Mouse (Mus musculus): ENCODE results near the gene Socs7. TPM values are rescaled to one million over a fixed set of nuclear protein-coding genes. Genes with fewer than 3 reads are reported as not detected.

Socs7 gene
- polyA plus RNA-seq, 1 experiment from 2014 or later: 2.1 TPM

DNA sequence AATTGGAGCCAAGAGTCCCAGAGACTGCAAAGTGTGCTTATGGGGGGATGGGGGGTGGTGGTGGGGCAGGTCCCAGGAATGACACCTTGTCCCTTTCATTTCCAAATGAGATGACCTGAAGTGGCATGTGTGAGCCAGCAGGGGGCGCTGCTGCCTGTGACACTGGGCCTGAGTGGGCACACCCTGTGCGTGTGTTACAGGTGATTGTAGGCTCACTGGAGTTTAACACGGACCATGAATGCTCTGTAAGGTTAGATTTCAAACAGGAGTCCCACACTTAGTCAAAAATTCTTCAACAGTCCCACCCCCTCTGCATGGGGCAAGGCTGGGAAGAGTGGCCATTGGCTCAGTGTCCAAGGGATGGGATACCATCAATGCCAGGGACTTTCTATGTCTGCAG lies 69.7 kb downstream of the Socs7 start:
- Histone ChIP-seq H3K9ac (ENCODE audit: low read depth, low read length) (no peak overlapping the region), H3K9me3 (ENCODE audit: control insufficient read depth, low read length) (no peaks in the 10 kb centered on the region), H3K4me1 (ENCODE audit: control insufficient read depth, insufficient read depth, low read length) (peaks cover 33% of the 10 kb centered on the region), H3K36me3 (ENCODE audit: control insufficient read depth, insufficient read depth, low read length) (no peaks in the 10 kb centered on the region), H3K27me3 (replicated peaks; ENCODE audit: control insufficient read depth, insufficient read depth, low read length) (no peaks in the 10 kb centered on the region), H3K27ac (ENCODE audit: low read length) (no peak overlapping the region), H3K4me2 (ENCODE audit: low read depth, low read length) (no peak overlapping the region), H3K4me3 (ENCODE audit: low read length) (no peak overlapping the region)
- 11% methylated on average over 3 of the region's 3 CpGs for WGBS
- ATAC-seq: no peak

DNA sequence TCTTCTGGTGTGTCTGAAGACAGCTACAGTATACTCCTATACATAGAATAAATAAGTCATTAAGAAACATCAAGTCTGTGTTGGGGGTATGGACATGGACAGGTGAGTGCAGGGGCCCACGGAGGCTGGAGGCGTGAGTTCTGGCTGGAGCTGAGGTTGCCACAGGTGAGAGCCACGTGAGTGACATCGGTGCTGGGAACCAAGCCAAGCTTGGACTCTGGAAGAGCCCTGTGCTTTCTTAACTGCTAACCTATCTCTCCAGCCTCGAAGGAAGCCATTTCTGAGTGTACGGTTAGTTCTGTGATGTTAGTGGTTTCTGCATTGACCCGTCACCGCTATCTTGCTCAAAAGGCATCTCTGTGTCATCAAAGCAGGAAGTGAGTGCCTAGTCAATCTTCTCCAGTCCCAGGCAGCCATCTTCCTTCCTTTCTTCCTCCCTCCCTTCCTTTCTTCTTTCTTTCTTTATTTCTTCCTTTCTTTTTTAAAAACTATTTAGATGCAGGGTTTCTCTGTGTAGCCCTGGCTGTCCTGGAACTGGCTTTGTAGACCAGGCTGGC lies 70.7 kb downstream of the Socs7 start:
- no peak for ATAC-seq
- H3K36me3 ChIP-seq (ENCODE audit: control insufficient read depth, insufficient read depth, low read length): no peaks in the 10 kb centered on the region
- H3K9me3 ChIP-seq (ENCODE audit: control insufficient read depth, low read length): no peaks in the 10 kb centered on the region
- H3K4me1 ChIP-seq (ENCODE audit: control insufficient read depth, insufficient read depth, low read length): peaks cover 37% of the 10 kb centered on the region
- no peak overlapping the region for H3K9ac ChIP-seq (ENCODE audit: low read depth, low read length)
- H3K27me3 ChIP-seq (replicated peaks; ENCODE audit: control insufficient read depth, insufficient read depth, low read length): no peaks in the 10 kb centered on the region
- no peak overlapping the region for H3K4me2 ChIP-seq (ENCODE audit: low read depth, low read length)
- 78% methylated on average over 8 of the region's 8 CpGs for WGBS
- no peak overlapping the region for H3K4me3 ChIP-seq (ENCODE audit: low read length)
- no peak overlapping the region for H3K27ac ChIP-seq (ENCODE audit: low read length)

DNA sequence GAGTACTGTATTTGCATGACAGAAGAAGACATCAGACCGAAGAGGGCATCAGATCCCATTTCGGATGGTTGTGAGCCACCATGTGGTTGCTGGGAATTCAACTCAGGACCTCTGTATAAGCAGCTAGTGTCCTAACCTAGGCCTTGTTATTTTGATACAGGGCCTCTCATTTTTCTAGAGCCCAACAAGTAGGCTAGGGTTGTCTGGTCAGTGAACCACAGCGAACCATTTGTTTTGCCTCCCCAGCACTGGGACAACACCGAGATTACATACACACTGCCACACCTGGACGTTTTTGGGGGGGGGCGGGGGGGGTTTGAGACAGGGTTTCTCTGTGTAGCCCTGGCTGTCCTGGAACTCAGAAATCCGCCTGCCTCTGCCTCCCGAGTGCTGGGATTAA lies 71.8 kb downstream of the Socs7 start:
- WGBS: 76% methylated on average over 8 of the region's 8 CpGs
- no peak overlapping the region for H3K27ac ChIP-seq (ENCODE audit: low read length)

DNA sequence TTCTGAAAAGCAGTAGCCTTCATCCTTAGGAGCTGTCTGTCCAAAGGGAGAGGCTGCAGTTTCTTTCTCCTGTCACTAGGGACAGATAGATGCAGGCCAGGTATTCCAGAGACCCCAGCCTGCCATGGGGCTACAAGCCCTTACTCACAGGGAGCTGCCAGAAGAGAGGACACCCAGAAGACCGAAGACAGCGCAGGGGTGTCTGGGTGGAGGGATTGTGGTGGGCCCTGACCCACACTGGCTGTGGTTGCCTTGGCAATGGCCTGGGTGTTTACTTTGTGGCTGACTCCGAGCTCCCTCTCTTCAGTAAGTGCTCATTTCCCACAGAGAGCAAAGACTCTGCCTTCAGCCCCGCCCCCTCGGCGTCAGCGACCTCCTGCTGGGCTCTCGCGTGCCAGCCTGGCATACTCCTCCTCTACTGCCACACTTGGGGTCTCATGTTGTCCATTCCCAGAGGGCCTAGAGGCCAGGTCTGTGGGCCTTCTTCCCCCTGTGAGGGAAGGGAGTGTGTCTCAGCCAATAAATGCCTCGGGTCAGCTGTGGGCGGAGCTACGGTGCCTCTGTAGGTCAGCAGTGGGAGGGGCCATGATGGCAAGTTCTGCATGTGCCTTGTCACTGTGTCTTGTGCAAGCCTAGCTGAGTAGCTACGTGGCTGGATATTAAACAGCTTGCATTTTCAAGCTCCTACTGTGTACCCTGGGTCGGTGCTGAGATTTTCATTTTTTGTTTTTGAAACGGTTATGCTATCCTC lies 72.5 kb downstream of the Socs7 start:
- WGBS: 4% methylated on average over 15 of the region's 15 CpGs

More for the DNA sequence above, 71.8 kb downstream of the Socs7 start:
- no peak overlapping the region for H3K4me2 ChIP-seq (ENCODE audit: low read depth, low read length)
- no peaks in the 10 kb centered on the region for H3K36me3 ChIP-seq (ENCODE audit: control insufficient read depth, insufficient read depth, low read length)
- no peak overlapping the region for H3K4me3 ChIP-seq (ENCODE audit: low read length)
- no peaks in the 10 kb centered on the region for H3K27me3 ChIP-seq (replicated peaks; ENCODE audit: control insufficient read depth, insufficient read depth, low read length)
- no peak overlapping the region for H3K9ac ChIP-seq (ENCODE audit: low read depth, low read length)
- peaks cover 39% of the 10 kb centered on the region for H3K4me1 ChIP-seq (ENCODE audit: control insufficient read depth, insufficient read depth, low read length)
- H3K9me3 ChIP-seq (ENCODE audit: control insufficient read depth, low read length): no peaks in the 10 kb centered on the region
- ATAC-seq: no peak

DNA sequence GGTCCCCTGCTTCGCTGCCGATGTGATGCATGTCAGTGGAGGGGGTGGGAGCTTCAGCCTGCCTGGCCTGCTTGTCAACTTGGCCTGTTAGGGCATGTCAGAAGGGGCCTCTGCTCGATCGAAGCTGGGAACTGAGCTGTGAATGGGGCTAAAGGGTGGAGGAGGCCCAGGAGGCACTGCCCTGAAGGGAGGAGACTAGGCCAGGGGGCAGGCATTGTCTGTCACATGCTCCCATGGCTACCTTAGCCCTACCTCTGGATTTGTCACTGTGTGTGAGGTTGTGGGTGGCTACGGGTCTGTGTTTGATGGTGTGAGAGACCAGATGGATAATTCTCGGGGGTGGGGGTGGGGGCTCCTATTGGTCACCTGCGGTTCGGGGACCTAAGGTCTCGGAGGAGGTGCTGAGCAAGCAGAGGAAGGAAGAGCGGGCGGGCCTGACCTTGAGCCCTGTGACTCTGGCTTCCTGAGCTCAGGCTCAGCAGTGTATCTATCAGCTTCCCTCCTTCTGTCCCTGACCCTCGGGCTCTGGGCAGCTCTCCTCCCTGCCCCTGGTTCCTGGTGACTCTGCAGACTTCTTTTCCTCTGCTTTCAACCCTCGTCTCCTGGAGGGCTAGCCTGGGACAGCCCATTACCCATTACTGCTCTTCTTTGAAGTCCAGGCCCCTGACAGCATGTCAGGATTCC lies 73.6 kb downstream of the Socs7 start:
- H3K27me3 ChIP-seq (replicated peaks; ENCODE audit: control insufficient read depth, insufficient read depth, low read length): no peaks in the 10 kb centered on the region
- 39% methylated on average over 13 of the region's 13 CpGs for WGBS
- H3K36me3 ChIP-seq (ENCODE audit: control insufficient read depth, insufficient read depth, low read length): no peaks in the 10 kb centered on the region
- H3K9ac ChIP-seq (ENCODE audit: low read depth, low read length): peak overlapping the region; percentile 54
- ATAC-seq: peak; percentile 74
- H3K27ac ChIP-seq (ENCODE audit: low read length): peak overlapping the region; percentile 93
- peaks cover 54% of the 10 kb centered on the region for H3K4me1 ChIP-seq (ENCODE audit: control insufficient read depth, insufficient read depth, low read length)
- peak overlapping the region; percentile 68 for H3K4me2 ChIP-seq (ENCODE audit: low read depth, low read length)
- H3K9me3 ChIP-seq (ENCODE audit: control insufficient read depth, low read length): no peaks in the 10 kb centered on the region
- H3K4me3 ChIP-seq (ENCODE audit: low read length): peak overlapping the region; percentile 15

More for the DNA sequence above, 72.5 kb downstream of the Socs7 start:
- Histone ChIP-seq H3K4me3 (ENCODE audit: low read length) (peak overlapping the region; percentile 52), H3K9ac (ENCODE audit: low read depth, low read length) (peak overlapping the region; percentile 70), H3K27ac (ENCODE audit: low read length) (peak overlapping the region; percentile 93), H3K9me3 (ENCODE audit: control insufficient read depth, low read length) (no peaks in the 10 kb centered on the region), H3K27me3 (replicated peaks; ENCODE audit: control insufficient read depth, insufficient read depth, low read length) (no peaks in the 10 kb centered on the region), H3K4me2 (ENCODE audit: low read depth, low read length) (peak overlapping the region; percentile 68), H3K36me3 (ENCODE audit: control insufficient read depth, insufficient read depth, low read length) (no peaks in the 10 kb centered on the region), H3K4me1 (ENCODE audit: control insufficient read depth, insufficient read depth, low read length) (peaks cover 47% of the 10 kb centered on the region)
- ATAC-seq: peak; percentile 79

DNA sequence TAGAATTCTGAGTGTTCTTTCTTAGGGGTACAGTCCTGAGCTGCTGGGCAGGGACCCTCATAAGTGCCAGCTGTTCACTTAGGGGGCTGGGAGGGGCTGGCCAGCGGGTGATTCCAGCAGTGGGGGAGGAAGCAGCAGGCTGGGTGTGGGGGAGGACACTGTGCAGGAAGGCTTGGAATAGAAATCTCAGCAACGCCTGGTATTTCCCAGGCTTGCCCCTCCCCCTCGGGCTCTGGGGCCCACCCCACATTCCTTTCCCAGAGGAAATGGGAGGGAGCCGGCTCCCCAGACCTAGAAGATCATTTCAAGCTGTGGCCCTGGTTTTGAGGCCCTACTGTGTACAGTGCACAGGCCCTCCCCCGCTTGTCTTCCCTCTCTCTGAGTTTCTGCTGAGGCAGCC lies 75.4 kb downstream of the Socs7 start:
- Histone ChIP-seq H3K4me2 (ENCODE audit: low read depth, low read length) (peak overlapping the region; percentile 34; the same call in 1 of the 2 replicates), H3K27ac (ENCODE audit: low read length) (peak overlapping the region; percentile 88), H3K36me3 (ENCODE audit: control insufficient read depth, insufficient read depth, low read length) (no peaks in the 10 kb centered on the region), H3K9me3 (ENCODE audit: control insufficient read depth, low read length) (no peaks in the 10 kb centered on the region), H3K4me3 (ENCODE audit: low read length) (no peak overlapping the region), H3K27me3 (replicated peaks; ENCODE audit: control insufficient read depth, insufficient read depth, low read length) (no peaks in the 10 kb centered on the region), H3K9ac (ENCODE audit: low read depth, low read length) (peak overlapping the region; percentile 47; the same call in 1 of the 2 replicates), H3K4me1 (ENCODE audit: control insufficient read depth, insufficient read depth, low read length) (peaks cover 71% of the 10 kb centered on the region)
- no peak for ATAC-seq
- WGBS: 12% methylated on average over 5 of the region's 5 CpGs

DNA sequence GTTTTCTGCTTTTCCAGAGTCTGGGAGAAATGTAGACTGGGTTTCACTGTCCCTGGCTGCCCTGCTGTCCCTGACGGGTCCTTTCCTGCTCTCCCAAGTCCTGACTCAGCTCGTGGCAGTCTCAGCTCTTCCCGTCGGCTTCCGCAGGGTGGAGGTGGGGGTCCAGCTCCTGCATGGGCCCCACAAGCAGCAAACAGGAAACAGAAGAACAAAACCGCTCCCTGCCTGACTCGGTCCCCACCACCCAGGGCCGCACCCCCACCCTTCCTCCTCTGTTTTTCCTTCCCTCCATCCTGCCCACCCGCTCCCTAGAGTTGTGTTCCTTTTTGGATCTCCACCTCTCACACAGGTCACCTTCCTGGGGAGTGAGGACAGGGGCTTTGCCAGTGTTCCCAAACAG lies 76.5 kb downstream of the Socs7 start:
- Histone ChIP-seq H3K27ac (ENCODE audit: low read length) (peak overlapping the region; percentile 88), H3K4me3 (ENCODE audit: low read length) (no peak overlapping the region), H3K9me3 (ENCODE audit: control insufficient read depth, low read length) (no peaks in the 10 kb centered on the region), H3K9ac (ENCODE audit: low read depth, low read length) (no peak overlapping the region), H3K27me3 (replicated peaks; ENCODE audit: control insufficient read depth, insufficient read depth, low read length) (no peaks in the 10 kb centered on the region), H3K36me3 (ENCODE audit: control insufficient read depth, insufficient read depth, low read length) (no peaks in the 10 kb centered on the region), H3K4me1 (ENCODE audit: control insufficient read depth, insufficient read depth, low read length) (peaks cover 72% of the 10 kb centered on the region), H3K4me2 (ENCODE audit: low read depth, low read length) (no peak overlapping the region)
- no peak for ATAC-seq
- WGBS: 33% methylated on average over 9 of the region's 9 CpGs

DNA sequence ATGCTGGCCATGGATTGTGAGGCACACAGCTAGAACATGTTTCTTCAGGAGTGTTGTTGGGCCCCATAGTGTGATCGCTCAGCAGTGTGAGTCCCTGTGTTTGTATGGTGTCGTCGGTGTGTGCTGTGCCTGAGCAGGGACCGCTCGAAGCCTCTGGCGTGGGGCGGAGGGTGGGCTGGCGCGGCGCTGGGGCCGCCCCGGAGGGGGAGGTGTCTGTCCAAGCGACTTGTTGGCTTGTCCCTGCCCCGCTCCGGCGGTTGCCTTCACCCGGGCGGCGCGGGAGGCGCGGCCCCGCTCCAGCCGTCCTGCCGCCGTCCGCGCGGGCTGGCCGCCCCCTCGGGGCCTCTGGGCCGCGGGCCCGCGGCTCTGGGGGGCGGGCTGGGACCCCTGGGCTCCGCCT lies 77.6 kb downstream of the Socs7 start:
- H3K4me3 ChIP-seq (ENCODE audit: low read length): peak overlapping the region; percentile 66
- no peaks in the 10 kb centered on the region for H3K27me3 ChIP-seq (replicated peaks; ENCODE audit: control insufficient read depth, insufficient read depth, low read length)
- no peaks in the 10 kb centered on the region for H3K9me3 ChIP-seq (ENCODE audit: control insufficient read depth, low read length)
- H3K36me3 ChIP-seq (ENCODE audit: control insufficient read depth, insufficient read depth, low read length): no peaks in the 10 kb centered on the region; the same call in 1 of the 2 replicates
- 2% methylated on average over 36 of the region's 37 CpGs for WGBS
- H3K4me2 ChIP-seq (ENCODE audit: low read depth, low read length): peak overlapping the region; percentile 79
- peak overlapping the region; percentile 80 for H3K9ac ChIP-seq (ENCODE audit: low read depth, low read length)
- H3K4me1 ChIP-seq (ENCODE audit: control insufficient read depth, insufficient read depth, low read length): peaks cover 68% of the 10 kb centered on the region
- peak overlapping the region; percentile 88 for H3K27ac ChIP-seq (ENCODE audit: low read length)
- ATAC-seq: peak; percentile 55

DNA sequence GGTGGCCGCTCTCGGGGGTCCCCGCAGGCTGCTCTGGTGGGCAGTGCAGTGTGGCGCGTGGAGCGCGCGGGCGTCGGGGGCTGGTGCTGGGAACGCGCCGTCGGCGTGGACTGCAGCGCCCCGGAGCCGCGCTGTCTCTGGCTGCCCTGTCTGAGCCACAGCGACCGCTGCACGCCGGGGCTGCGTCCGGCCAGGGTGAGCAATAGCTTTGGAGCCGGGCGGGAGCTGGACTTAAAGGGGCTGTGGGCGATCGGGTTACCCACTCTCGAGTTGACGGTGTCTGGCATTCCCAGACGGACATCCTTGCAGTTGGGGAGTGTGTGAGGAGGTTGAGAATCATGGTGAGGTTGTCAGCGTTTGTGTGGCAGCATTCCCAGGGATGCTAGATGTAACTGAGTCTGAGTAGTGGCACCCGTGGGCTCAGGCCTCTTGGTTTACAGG lies 78.1 kb downstream of the Socs7 start:
- H3K4me3 ChIP-seq (ENCODE audit: low read length): peak overlapping the region; percentile 66
- WGBS: 3% methylated on average over 28 of the region's 34 CpGs
- H3K27ac ChIP-seq (ENCODE audit: low read length): peak overlapping the region; percentile 88
- ATAC-seq: peak; percentile 23; the same call in 1 of the 2 replicates
- no peaks in the 10 kb centered on the region for H3K9me3 ChIP-seq (ENCODE audit: control insufficient read depth, low read length)
- H3K4me2 ChIP-seq (ENCODE audit: low read depth, low read length): peak overlapping the region; percentile 79
- H3K36me3 ChIP-seq (ENCODE audit: control insufficient read depth, insufficient read depth, low read length): no peaks in the 10 kb centered on the region; the same call in 1 of the 2 replicates
- H3K4me1 ChIP-seq (ENCODE audit: control insufficient read depth, insufficient read depth, low read length): peaks cover 65% of the 10 kb centered on the region
- H3K27me3 ChIP-seq (replicated peaks; ENCODE audit: control insufficient read depth, insufficient read depth, low read length): no peaks in the 10 kb centered on the region
- peak overlapping the region; percentile 80 for H3K9ac ChIP-seq (ENCODE audit: low read depth, low read length)

All from intestine, embryonic 16.5 days (tissue).